ENCODE assay signal across 12 mouse cellular contexts in genomic region chr15:92166266-92166665, GRCm38 (mm10).
DNase-seq lines count a peak whose midpoint lies in the region; ATAC-seq lines count a peak whose summit lies in the region.
"Had no signal": no experiment of that assay in that cellular context is flagged by ENCODE, and none has a peak within 500 bp of the region (broad histone marks: within the 10 kb centered on the region; RNA-seq: fewer than 3 reads in every experiment).

No protein-coding gene starts in this region.

- H3K9ac ChIP-seq in midbrain, embryonic 15.5 days: no peak overlapping the region
- no peak overlapping the region for H3K9ac ChIP-seq in hindbrain, embryonic 14.5 days
- H3K9ac ChIP-seq: neural tube, embryonic 15.5 days had no signal

- no peak overlapping the region for H3K27ac ChIP-seq in midbrain, embryonic 15.5 days
- no peak overlapping the region for H3K27ac ChIP-seq in hindbrain, embryonic 14.5 days
- H3K27ac ChIP-seq: gastrocnemius, adult 2 months; neural tube, embryonic 15.5 days had no signal

- no peak overlapping the region for H3K4me3 ChIP-seq in midbrain, embryonic 15.5 days
- H3K4me3 ChIP-seq in hindbrain, embryonic 14.5 days (replicated peaks; ENCODE audit: low read length): no peak overlapping the region
- H3K4me3 ChIP-seq: gastrocnemius, adult 2 months; neural tube, embryonic 15.5 days had no signal

- ATAC-seq in midbrain, embryonic 15.5 days (replicated peaks): no peak
- ATAC-seq in hindbrain, embryonic 14.5 days (ENCODE audit: low FRiP score): no peak

- DNase-seq in layer of hippocampus, adult 11-12 months (ENCODE audit: low spot score): peak; percentile 75
- no peak for DNase-seq in layer of hippocampus, postnatal 25 days (ENCODE audit: extremely low spot score in 1 of 2, low spot score in 1 of 2)
- DNase-seq in cerebellum, postnatal 25 days: peak; percentile 68 to 78
- DNase-seq in left cerebral cortex, adult 11 months (ENCODE audit: low spot score): peak; percentile 44
- DNase-seq in hindbrain, embryonic 14.5 days (ENCODE audit: low spot score): no peak
- no peak for DNase-seq in heart, adult 18-20 months
- no peak for DNase-seq in thymus, postnatal 0 days (ENCODE audit: low spot score)
- DNase-seq: gastrocnemius, adult 2 months; heart, postnatal 4 days; thymus, postnatal 14 days had no signal

- H3K4me2 ChIP-seq in midbrain, embryonic 15.5 days: no peak overlapping the region
- H3K4me2 ChIP-seq in hindbrain, embryonic 14.5 days (replicated peaks): no peak overlapping the region
- H3K4me2 ChIP-seq: neural tube, embryonic 15.5 days had no signal

- H3K9me3 ChIP-seq in midbrain, embryonic 15.5 days: no peaks in the 10 kb centered on the region
- no peaks in the 10 kb centered on the region for H3K9me3 ChIP-seq in hindbrain, embryonic 14.5 days (ENCODE audit: control insufficient read depth, low read length)
- H3K9me3 ChIP-seq: neural tube, embryonic 15.5 days had no signal

- H3K27me3 ChIP-seq in midbrain, embryonic 15.5 days (replicated peaks): no peaks in the 10 kb centered on the region
- no peaks in the 10 kb centered on the region for H3K27me3 ChIP-seq in hindbrain, embryonic 14.5 days (ENCODE audit: control insufficient read depth, insufficient read depth, low read length)
- H3K27me3 ChIP-seq: neural tube, embryonic 15.5 days had no signal

- 87% methylated on average over 5 of the region's 5 CpGs for WGBS in midbrain, embryonic 15.5 days
- 82% methylated on average over 5 of the region's 5 CpGs for WGBS in hindbrain, embryonic 14.5 days

- no peaks in the 10 kb centered on the region for H3K4me1 ChIP-seq in midbrain, embryonic 15.5 days
- peaks cover 10% of the 10 kb centered on the region; the same call in 1 of the 2 replicates for H3K4me1 ChIP-seq in hindbrain, embryonic 14.5 days (replicated peaks; ENCODE audit: control insufficient read depth, insufficient read depth, low read length)

- H3K36me3 ChIP-seq in midbrain, embryonic 15.5 days (replicated peaks): no peaks in the 10 kb centered on the region
- no peaks in the 10 kb centered on the region for H3K36me3 ChIP-seq in hindbrain, embryonic 14.5 days (replicated peaks; ENCODE audit: control insufficient read depth, insufficient read depth)
- H3K36me3 ChIP-seq: neural tube, embryonic 15.5 days had no signal

Comparison
In these comparisons a context has a peak if more than half of its experiments do, and no peak if none do; other contexts are left out.
1. DNase-seq: peak in layer of hippocampus, adult 11-12 months (single experiment), cerebellum, postnatal 25 days (2 of 2) and left cerebral cortex, adult 11 months (single experiment); none in layer of hippocampus, postnatal 25 days (0 of 2), hindbrain, embryonic 14.5 days (single experiment), heart, adult 18-20 months (0 of 2) and thymus, postnatal 0 days (single experiment).